Mouse (Mus musculus): Measurements from ENCODE around the gene Laptm5.

DNA sequence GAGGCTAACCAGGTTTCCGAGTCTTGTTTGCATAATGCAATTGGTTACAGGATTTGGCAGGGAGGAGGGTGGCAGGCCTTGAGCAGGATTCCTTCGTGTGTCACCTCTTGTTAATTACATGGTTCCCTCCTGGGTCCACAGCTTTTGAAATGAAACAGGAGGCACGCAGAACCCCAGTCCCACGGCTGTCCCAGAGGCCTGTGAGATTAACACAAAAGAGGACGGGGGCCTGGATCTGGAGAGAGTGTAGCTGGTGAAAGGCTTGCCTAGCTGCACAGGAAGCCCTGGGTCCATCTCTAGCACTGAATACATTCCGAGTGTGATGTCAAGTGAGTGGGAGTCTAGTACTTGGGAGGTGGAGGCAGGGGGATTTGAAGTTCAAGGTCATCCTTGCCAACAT is 46.8 kb downstream of the Laptm5 start:
- TF ChIP-seq EP300 (IDR thresholded peaks at IDR 0.05; ENCODE audit: low read depth), result no peak
- TF ChIP-seq CTCF (IDR thresholded peaks at IDR 0.05; ENCODE audit: low read depth), result no peak

All from heart, postnatal 0 days (tissue).